Mouse (Mus musculus): Measurements from ENCODE around the gene Myl4. TPM values are rescaled to one million over a fixed set of nuclear protein-coding genes. Genes with fewer than 3 reads are reported as not detected.

Gene Myl4
- polyA plus RNA-seq, 1 experiment from 2014 or later: 3.2 TPM

GRCm38 (mm10) chr11:104616182-104616581, 65.7 kb downstream of the Myl4 start:
- H3K27me3 ChIP-seq (ENCODE audit: control insufficient read depth, insufficient read depth, low read length): no peaks in the 10 kb centered on the region
- H3K9ac ChIP-seq (replicated peaks; ENCODE audit: low read length): no peak overlapping the region
- no peak overlapping the region for H3K4me3 ChIP-seq (replicated peaks; ENCODE audit: low read depth, low read length)
- 81% methylated on average over 5 of the region's 5 CpGs for WGBS
- H3K9me3 ChIP-seq (ENCODE audit: control insufficient read depth, low read length): no peaks in the 10 kb centered on the region
- DNase-seq (no peak), ATAC-seq (ENCODE audit: low FRiP score, low TSS enrichment) (no peak)
- H3K4me2 ChIP-seq (ENCODE audit: low read length): no peak overlapping the region
- H3K36me3 ChIP-seq (ENCODE audit: control insufficient read depth, insufficient read depth, low read length): no peaks in the 10 kb centered on the region
- H3K4me1 ChIP-seq (ENCODE audit: control insufficient read depth, insufficient read depth, low read length): peaks cover 7% of the 10 kb centered on the region; the same call in 1 of the 2 replicates
- no peak overlapping the region for H3K27ac ChIP-seq (replicated peaks; ENCODE audit: low read depth, low read length)

GRCm38 (mm10) chr11:104618638-104619076, 68.2 kb downstream of the Myl4 start:
- Histone ChIP-seq H3K27me3 (ENCODE audit: control insufficient read depth, insufficient read depth, low read length) (no peaks in the 10 kb centered on the region), H3K9ac (replicated peaks; ENCODE audit: low read length) (no peak overlapping the region), H3K9me3 (ENCODE audit: control insufficient read depth, low read length) (no peaks in the 10 kb centered on the region), H3K4me3 (replicated peaks; ENCODE audit: low read depth, low read length) (no peak overlapping the region), H3K36me3 (ENCODE audit: control insufficient read depth, insufficient read depth, low read length) (no peaks in the 10 kb centered on the region), H3K4me1 (ENCODE audit: control insufficient read depth, insufficient read depth, low read length) (peaks cover 7% of the 10 kb centered on the region; the same call in 1 of the 2 replicates), H3K4me2 (ENCODE audit: low read length) (no peak overlapping the region), H3K27ac (replicated peaks; ENCODE audit: low read depth, low read length) (no peak overlapping the region)
- no peak for DNase-seq
- 64% methylated on average over 6 of the region's 6 CpGs for WGBS
- no peak for ATAC-seq (ENCODE audit: low FRiP score, low TSS enrichment)

GRCm38 (mm10) chr11:104619084-104620022, 68.9 kb downstream of the Myl4 start:
- no peak for ATAC-seq (ENCODE audit: low FRiP score, low TSS enrichment)
- 43% methylated on average over 13 of the region's 13 CpGs for WGBS
- peak; percentile 20 for DNase-seq

GRCm38 (mm10) chr11:104622040-104622962, 71.8 kb downstream of the Myl4 start:
- H3K4me3 ChIP-seq (replicated peaks; ENCODE audit: low read depth, low read length): no peak overlapping the region
- no peaks in the 10 kb centered on the region for H3K27me3 ChIP-seq (ENCODE audit: control insufficient read depth, insufficient read depth, low read length)
- no peak overlapping the region for H3K27ac ChIP-seq (replicated peaks; ENCODE audit: low read depth, low read length)
- WGBS: 39% methylated on average over 12 of the region's 12 CpGs
- ATAC-seq (ENCODE audit: low FRiP score, low TSS enrichment) (no peak), DNase-seq (no peak)
- no peaks in the 10 kb centered on the region for H3K9me3 ChIP-seq (ENCODE audit: control insufficient read depth, low read length)
- peaks cover 7% of the 10 kb centered on the region; the same call in 1 of the 2 replicates for H3K4me1 ChIP-seq (ENCODE audit: control insufficient read depth, insufficient read depth, low read length)
- no peak overlapping the region for H3K9ac ChIP-seq (replicated peaks; ENCODE audit: low read length)
- H3K36me3 ChIP-seq (ENCODE audit: control insufficient read depth, insufficient read depth, low read length): no peaks in the 10 kb centered on the region
- no peak overlapping the region for H3K4me2 ChIP-seq (ENCODE audit: low read length)

More at GRCm38 (mm10) chr11:104619084-104620022, 68.9 kb downstream of the Myl4 start:
- Histone ChIP-seq H3K4me1 (ENCODE audit: control insufficient read depth, insufficient read depth, low read length) (peaks cover 7% of the 10 kb centered on the region; the same call in 1 of the 2 replicates), H3K9ac (replicated peaks; ENCODE audit: low read length) (no peak overlapping the region), H3K4me3 (replicated peaks; ENCODE audit: low read depth, low read length) (no peak overlapping the region), H3K4me2 (ENCODE audit: low read length) (no peak overlapping the region), H3K9me3 (ENCODE audit: control insufficient read depth, low read length) (no peaks in the 10 kb centered on the region), H3K36me3 (ENCODE audit: control insufficient read depth, insufficient read depth, low read length) (no peaks in the 10 kb centered on the region), H3K27ac (replicated peaks; ENCODE audit: low read depth, low read length) (no peak overlapping the region), H3K27me3 (ENCODE audit: control insufficient read depth, insufficient read depth, low read length) (no peaks in the 10 kb centered on the region)

GRCm38 (mm10) chr11:104624791-104625391, 74.4 kb downstream of the Myl4 start:
- no peaks in the 10 kb centered on the region for H3K27me3 ChIP-seq (ENCODE audit: control insufficient read depth, insufficient read depth, low read length)
- H3K4me2 ChIP-seq (ENCODE audit: low read length): no peak overlapping the region
- H3K9ac ChIP-seq (replicated peaks; ENCODE audit: low read length): no peak overlapping the region
- DNase-seq (no peak), ATAC-seq (ENCODE audit: low FRiP score, low TSS enrichment) (no peak)
- 48% methylated on average over 6 of the region's 6 CpGs for WGBS
- H3K4me1 ChIP-seq (ENCODE audit: control insufficient read depth, insufficient read depth, low read length): no peaks in the 10 kb centered on the region
- H3K36me3 ChIP-seq (ENCODE audit: control insufficient read depth, insufficient read depth, low read length): no peaks in the 10 kb centered on the region
- H3K4me3 ChIP-seq (replicated peaks; ENCODE audit: low read depth, low read length): no peak overlapping the region
- H3K9me3 ChIP-seq (ENCODE audit: control insufficient read depth, low read length): no peaks in the 10 kb centered on the region
- H3K27ac ChIP-seq (replicated peaks; ENCODE audit: low read depth, low read length): no peak overlapping the region

GRCm38 (mm10) chr11:104625453-104626402, 75.3 kb downstream of the Myl4 start:
- H3K36me3 ChIP-seq (ENCODE audit: control insufficient read depth, insufficient read depth, low read length): no peaks in the 10 kb centered on the region
- H3K27ac ChIP-seq (replicated peaks; ENCODE audit: low read depth, low read length): no peak overlapping the region
- WGBS: 49% methylated on average over 12 of the region's 12 CpGs
- H3K4me2 ChIP-seq (ENCODE audit: low read length): no peak overlapping the region
- DNase-seq (peak; percentile 24), ATAC-seq (ENCODE audit: low FRiP score, low TSS enrichment) (no peak)
- H3K4me1 ChIP-seq (ENCODE audit: control insufficient read depth, insufficient read depth, low read length): no peaks in the 10 kb centered on the region
- H3K27me3 ChIP-seq (ENCODE audit: control insufficient read depth, insufficient read depth, low read length): no peaks in the 10 kb centered on the region
- H3K9ac ChIP-seq (replicated peaks; ENCODE audit: low read length): no peak overlapping the region
- H3K9me3 ChIP-seq (ENCODE audit: control insufficient read depth, low read length): no peaks in the 10 kb centered on the region
- H3K4me3 ChIP-seq (replicated peaks; ENCODE audit: low read depth, low read length): no peak overlapping the region

- no peak overlapping the region for H3K4me2 ChIP-seq (ENCODE audit: low read length)
- no peak for DNase-seq
These were observed 76.2 kb downstream of the Myl4 start for GRCm38 (mm10) chr11:104626635-104627034.

More at GRCm38 (mm10) chr11:104626635-104627034, 76.2 kb downstream of the Myl4 start:
- Histone ChIP-seq H3K27ac (replicated peaks; ENCODE audit: low read depth, low read length) (no peak overlapping the region), H3K4me3 (replicated peaks; ENCODE audit: low read depth, low read length) (no peak overlapping the region), H3K36me3 (ENCODE audit: control insufficient read depth, insufficient read depth, low read length) (no peaks in the 10 kb centered on the region), H3K27me3 (ENCODE audit: control insufficient read depth, insufficient read depth, low read length) (no peaks in the 10 kb centered on the region), H3K4me1 (ENCODE audit: control insufficient read depth, insufficient read depth, low read length) (no peaks in the 10 kb centered on the region), H3K9me3 (ENCODE audit: control insufficient read depth, low read length) (no peaks in the 10 kb centered on the region), H3K9ac (replicated peaks; ENCODE audit: low read length) (no peak overlapping the region)
- ATAC-seq (ENCODE audit: low FRiP score, low TSS enrichment): no peak

Measured in midbrain, embryonic 14.5 days (tissue).